Mouse (Mus musculus): ENCODE data around the gene Rcor2. TPM values are rescaled to one million over a fixed set of nuclear protein-coding genes. Genes with fewer than 3 reads are reported as not detected.

Rcor2 gene
- polyA plus RNA-seq, 1 experiment from 2014 or later, result 9.7 TPM

DNA sequence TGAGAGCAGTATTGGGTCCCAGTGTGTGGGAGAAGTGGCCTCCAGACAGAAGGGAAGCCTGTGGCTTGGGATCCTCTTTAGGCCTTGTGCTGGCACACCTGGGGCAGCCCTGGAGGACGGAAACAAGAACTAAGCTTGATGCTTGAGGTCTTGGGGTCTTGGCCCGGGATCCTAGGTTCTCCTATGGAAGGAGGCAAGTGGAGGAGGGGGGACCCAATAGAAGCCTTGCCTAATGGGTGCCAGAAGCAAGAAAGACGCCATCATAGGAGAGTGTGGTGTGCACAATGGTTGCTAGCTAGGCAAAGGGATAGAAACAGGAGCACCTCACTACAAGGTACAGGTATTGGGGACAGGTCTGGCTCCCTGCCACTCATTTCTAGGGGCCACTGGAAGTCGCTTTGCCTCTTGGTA lies 699 bp upstream of the Rcor2 start:
- no peaks in the 10 kb centered on the region for H3K27me3 ChIP-seq
- H3K4me1 ChIP-seq, result peaks cover 56% of the 10 kb centered on the region
- ATAC-seq (ENCODE audit: borderline replicate concordance, extremely low read depth, low FRiP score, low TSS enrichment), result no peak
- H3K36me3 ChIP-seq, result no peaks in the 10 kb centered on the region
- H3K4me2 ChIP-seq, result peak overlapping the region; percentile 94; the same call in 1 of the 2 replicates
- 64% methylated on average over 4 of the region's 4 CpGs for WGBS
- H3K9me3 ChIP-seq, result no peaks in the 10 kb centered on the region
- no peak overlapping the region for H3K4me3 ChIP-seq
- peak overlapping the region; percentile 91; the same call in 1 of the 2 replicates for H3K27ac ChIP-seq
- no peak overlapping the region for H3K9ac ChIP-seq

DNA sequence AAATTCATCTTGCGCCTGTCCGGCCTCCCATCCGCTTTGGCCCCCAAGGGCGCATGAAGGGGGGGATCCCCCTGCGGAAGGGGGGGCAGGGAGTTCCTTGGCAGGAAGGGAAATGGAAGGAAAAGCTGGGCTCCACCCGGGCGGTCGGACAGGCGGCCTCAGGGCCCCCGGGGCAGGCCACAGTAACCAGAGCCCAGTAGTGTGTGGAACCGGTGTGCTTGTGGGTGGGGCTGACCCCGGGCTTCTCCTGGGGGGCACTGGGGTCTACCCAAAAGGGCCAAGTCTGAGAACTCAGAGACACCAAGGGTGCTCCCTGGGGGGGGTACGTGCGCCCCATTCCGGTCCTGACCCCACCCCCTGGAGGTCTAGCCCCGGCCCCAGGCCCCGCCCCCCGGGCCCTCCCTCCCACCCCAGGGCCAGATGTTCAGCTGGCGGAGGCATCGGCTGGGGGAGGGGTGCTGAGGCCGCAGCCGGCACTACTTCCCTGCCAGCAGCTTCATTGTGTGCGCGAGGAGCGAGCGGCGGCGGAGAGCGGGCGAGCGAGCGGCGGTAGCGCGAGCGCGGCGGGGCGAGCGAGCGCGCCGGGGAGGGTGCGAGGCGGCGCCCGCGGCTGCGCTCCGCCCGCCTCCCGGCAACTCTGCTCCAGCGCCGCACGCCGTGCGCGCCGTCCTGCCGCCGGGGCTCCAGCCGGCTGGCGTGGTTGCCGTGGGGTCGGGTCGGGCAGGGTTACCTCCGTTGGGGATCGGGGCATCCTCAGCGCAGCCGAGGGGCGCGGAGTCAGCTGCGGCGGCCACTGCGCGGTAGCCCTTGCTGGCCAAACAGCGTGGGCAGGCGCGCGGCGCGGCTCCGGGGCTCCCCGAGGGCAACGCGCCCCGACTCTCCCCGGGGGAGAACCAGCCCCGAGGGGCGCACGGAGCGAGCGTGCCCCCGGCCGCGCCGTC lies 926 bp downstream of the Rcor2 start:
- under 1% methylated on average over 87 of the region's 97 CpGs for WGBS
- H3K27me3 ChIP-seq, result no peaks in the 10 kb centered on the region
- peak overlapping the region; percentile 91 for H3K27ac ChIP-seq
- H3K9ac ChIP-seq, result peak overlapping the region; percentile 76
- H3K4me3 ChIP-seq, result peak overlapping the region; percentile 75
- H3K4me1 ChIP-seq, result peaks cover 56% of the 10 kb centered on the region
- H3K36me3 ChIP-seq, result 0 out of 2 replicates have a peak, but pooled peaks cover 3% of the 10 kb centered on the region
- peak overlapping the region; percentile 94 for H3K4me2 ChIP-seq
- no peaks in the 10 kb centered on the region for H3K9me3 ChIP-seq
- ATAC-seq (ENCODE audit: borderline replicate concordance, extremely low read depth, low FRiP score, low TSS enrichment), result peak; percentile 70

DNA sequence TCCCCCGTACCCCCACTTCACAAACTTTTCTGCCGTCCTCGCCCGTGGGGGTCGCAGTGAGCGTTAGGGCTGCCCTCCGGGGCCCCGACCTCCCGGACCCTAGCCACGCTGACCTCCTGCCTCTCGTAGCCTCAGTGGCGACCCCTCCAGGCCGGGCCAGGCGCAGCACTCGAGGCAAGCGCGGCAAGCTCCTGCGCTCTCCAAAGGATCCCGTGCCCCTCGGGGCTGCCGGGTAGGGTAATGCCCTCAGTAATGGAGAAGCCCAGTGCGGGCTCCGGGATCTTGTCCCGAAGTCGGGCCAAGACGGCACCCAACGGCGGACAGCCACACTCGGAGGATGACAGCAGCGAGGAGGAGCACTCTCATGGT lies 1.6 kb downstream of the Rcor2 start:
- peaks cover 56% of the 10 kb centered on the region for H3K4me1 ChIP-seq

DNA sequence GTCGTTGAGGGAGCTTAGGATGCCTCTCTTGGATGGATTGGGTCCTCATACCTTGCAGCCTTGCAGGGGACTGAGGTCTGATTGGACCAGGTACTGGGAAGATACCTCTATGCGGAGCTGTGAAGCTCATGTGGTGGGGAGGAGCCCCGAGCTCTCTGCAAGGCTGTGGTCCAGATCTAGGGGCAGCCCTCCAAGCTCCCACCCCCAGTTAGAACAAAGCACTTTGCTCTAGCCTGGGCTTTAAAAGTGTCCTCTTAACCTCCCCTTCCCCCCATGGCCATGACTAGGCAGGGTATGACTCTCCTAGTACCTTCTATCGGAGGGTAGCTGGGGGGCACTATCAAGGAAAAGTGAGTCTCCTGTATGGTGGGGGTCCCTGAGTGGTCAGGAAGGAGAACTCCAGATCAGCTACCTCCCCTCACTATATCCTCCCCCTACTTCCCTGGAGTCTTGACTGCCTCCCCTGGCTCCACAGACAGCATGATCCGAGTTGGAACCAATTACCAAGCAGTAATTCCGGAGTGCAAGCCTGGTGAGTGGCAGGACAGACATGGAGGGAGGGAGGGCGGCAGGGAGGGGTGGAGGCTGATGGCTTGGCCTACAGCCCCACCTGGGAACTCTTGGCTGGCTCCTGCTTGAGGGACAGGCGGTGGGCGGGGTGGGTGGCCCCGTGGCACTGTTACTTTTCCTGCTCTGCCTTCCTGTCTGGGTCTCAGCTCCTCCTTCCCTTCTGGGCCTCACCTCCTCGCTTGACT lies 2.3 kb downstream of the Rcor2 start:
- ATAC-seq (ENCODE audit: borderline replicate concordance, extremely low read depth, low FRiP score, low TSS enrichment), result no peak
- Histone ChIP-seq H3K4me1 (peaks cover 51% of the 10 kb centered on the region), H3K9me3 (no peaks in the 10 kb centered on the region), H3K4me3 (peak overlapping the region; percentile 75), H3K4me2 (peak overlapping the region; percentile 94), H3K27ac (peak overlapping the region; percentile 26; the same call in 1 of the 2 replicates), H3K36me3 (peaks cover 13% of the 10 kb centered on the region), H3K9ac (peak overlapping the region; percentile 76), H3K27me3 (no peaks in the 10 kb centered on the region)
- 11% methylated on average over 11 of the region's 11 CpGs for WGBS

More for the DNA sequence above, 1.6 kb downstream of the Rcor2 start:
- peak overlapping the region; percentile 91 for H3K27ac ChIP-seq
- H3K9ac ChIP-seq, result peak overlapping the region; percentile 76
- H3K9me3 ChIP-seq, result no peaks in the 10 kb centered on the region
- H3K4me2 ChIP-seq, result peak overlapping the region; percentile 94
- H3K36me3 ChIP-seq, result peaks cover 6% of the 10 kb centered on the region
- 0% methylated on average over 30 of the region's 30 CpGs for WGBS
- peak overlapping the region; percentile 75 for H3K4me3 ChIP-seq
- peak; percentile 41 for ATAC-seq (ENCODE audit: borderline replicate concordance, extremely low read depth, low FRiP score, low TSS enrichment)
- no peaks in the 10 kb centered on the region for H3K27me3 ChIP-seq

DNA sequence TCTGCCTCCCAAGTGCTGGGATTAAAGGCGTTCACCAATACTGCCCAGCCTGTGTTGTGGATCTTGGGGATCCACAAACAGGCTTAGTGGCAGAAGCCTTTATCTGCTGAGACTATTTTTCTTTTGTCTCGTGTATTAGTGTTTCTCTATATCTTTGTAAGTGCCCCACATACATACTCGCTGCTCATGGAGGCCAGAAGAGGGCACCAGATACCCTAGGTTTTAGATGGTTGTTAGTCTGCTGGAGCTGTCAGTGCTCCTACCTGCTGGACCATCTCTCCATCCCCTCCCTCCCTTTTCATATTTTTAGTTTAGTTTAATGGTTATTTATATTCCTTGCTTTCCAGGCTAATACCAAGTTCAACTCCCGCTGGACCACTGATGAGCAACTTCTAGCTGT lies 6.4 kb downstream of the Rcor2 start:
- peaks cover 38% of the 10 kb centered on the region for H3K4me1 ChIP-seq
- no peak overlapping the region for H3K9ac ChIP-seq
- no peak overlapping the region for H3K27ac ChIP-seq
- no peak overlapping the region for H3K4me3 ChIP-seq
- no peaks in the 10 kb centered on the region for H3K9me3 ChIP-seq
- no peak overlapping the region for H3K4me2 ChIP-seq
- ATAC-seq (ENCODE audit: borderline replicate concordance, extremely low read depth, low FRiP score, low TSS enrichment), result no peak
- peaks cover 43% of the 10 kb centered on the region for H3K36me3 ChIP-seq
- no peaks in the 10 kb centered on the region for H3K27me3 ChIP-seq
- 90% methylated on average over 4 of the region's 4 CpGs for WGBS

DNA sequence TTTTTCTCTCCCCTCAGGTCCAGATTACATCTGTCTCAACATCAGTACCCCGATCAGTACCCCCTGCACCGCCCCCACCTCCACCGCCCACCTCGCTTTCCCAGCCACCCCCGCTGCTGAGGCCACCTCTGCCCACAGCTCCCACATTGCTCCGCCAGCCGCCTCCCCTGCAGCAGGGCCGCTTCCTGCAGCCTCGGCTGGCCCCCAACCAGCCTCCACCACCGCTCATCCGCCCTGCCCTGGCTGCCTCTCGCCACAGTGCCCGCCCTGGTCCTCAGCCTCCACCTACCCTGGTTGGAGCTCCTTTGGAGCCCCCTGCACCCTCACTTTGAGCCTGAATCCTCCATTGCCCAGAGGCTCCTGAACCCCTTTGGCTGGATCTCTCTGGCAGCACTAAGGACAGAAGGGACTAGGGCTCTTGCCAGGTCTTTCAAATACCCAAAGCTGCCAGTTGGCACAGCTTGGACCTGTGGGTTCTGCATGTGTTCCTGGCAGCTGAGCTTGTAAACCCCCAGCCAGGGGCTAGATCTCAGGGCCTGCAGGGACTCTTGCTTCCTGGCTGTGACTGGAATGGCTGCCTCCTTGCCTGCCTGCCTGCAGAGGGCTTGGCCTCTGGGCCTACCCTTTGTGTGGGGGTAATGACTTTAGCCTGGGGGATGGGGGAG lies 7.3 kb downstream of the Rcor2 start:
- H3K4me3 ChIP-seq, result no peak overlapping the region
- WGBS, result 71% methylated on average over 13 of the region's 13 CpGs
- H3K9me3 ChIP-seq, result no peaks in the 10 kb centered on the region
- H3K9ac ChIP-seq, result no peak overlapping the region
- no peak overlapping the region for H3K4me2 ChIP-seq
- H3K36me3 ChIP-seq, result peaks cover 48% of the 10 kb centered on the region
- no peak for ATAC-seq (ENCODE audit: borderline replicate concordance, extremely low read depth, low FRiP score, low TSS enrichment)
- peaks cover 30% of the 10 kb centered on the region for H3K4me1 ChIP-seq
- H3K27me3 ChIP-seq, result no peaks in the 10 kb centered on the region
- no peak overlapping the region for H3K27ac ChIP-seq

DNA sequence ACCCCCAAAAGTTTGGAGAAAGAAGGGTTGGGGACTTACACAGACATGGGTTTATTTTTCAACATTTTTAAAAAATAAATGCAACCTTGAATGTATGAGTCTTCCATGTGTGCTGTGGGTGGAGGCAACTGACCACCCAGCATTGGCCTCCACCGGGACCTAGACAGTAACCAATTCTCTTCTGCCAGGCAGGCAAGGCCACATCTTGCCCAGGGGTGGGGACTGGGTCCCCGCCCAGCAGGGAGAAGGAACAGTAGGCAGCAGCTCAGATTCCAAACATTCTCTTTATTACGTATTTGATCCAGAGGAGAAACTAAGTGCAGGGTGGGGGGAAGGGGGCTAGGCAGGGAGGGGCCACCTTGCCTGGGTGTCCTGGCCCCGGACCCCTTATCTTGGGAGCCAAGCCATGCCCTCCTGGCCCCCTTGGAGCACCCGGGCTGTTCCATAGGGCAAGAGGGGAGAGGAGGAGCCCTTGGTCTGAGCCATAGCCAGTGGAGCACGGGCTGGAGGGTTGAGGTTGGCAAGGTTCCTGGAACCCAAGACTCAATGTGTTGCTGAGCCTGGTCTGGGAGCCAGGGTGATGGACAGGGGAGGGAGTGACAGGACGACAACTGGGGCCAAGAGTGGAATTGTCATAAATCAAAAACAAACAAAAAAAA lies 8.1 kb downstream of the Rcor2 start:
- Histone ChIP-seq H3K4me3 (no peak overlapping the region), H3K27me3 (no peaks in the 10 kb centered on the region), H3K4me2 (no peak overlapping the region), H3K9ac (0 out of 2 replicates have a peak overlapping the region, but pooled peaks have one; percentile 7), H3K27ac (peak overlapping the region; percentile 47; the same call in 1 of the 2 replicates), H3K4me1 (peaks cover 23% of the 10 kb centered on the region), H3K36me3 (peaks cover 52% of the 10 kb centered on the region), H3K9me3 (no peaks in the 10 kb centered on the region)
- 35% methylated on average over 7 of the region's 7 CpGs for WGBS
- no peak for ATAC-seq (ENCODE audit: borderline replicate concordance, extremely low read depth, low FRiP score, low TSS enrichment)

DNA sequence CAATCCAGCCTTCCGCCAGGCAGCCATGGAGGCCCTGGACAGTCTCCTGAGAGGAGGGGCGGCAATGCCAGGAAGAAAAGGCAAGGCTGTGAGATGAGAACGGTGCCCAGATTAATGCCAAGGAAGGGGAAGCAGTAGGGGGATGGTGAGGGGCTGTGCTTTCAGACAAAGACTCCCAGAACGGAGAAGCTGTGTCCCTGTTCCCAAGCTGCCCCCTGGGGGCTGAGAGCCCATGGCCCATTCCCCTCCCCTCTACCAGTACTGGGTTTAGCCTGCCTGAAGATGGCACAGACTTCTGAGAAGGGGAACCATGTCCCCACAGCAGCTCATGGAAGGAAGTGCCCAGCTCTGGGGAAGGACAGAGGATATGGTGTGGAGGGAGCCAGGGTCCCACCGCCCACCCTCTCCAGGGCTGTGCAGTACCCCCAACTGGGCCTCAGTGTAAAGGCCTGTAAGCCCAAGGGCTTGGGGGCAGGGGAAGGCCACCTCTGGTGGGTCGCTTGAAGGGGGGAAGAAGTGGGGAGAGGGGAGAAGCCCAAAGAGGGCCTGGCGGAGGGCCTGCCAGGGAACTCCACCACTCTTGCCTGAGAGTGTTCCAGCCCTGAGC lies 9.0 kb downstream of the Rcor2 start:
- H3K9ac ChIP-seq, result no peak overlapping the region
- WGBS, result 61% methylated on average over 7 of the region's 7 CpGs
- H3K36me3 ChIP-seq, result peaks cover 58% of the 10 kb centered on the region
- no peaks in the 10 kb centered on the region for H3K9me3 ChIP-seq
- no peak overlapping the region for H3K4me2 ChIP-seq
- no peaks in the 10 kb centered on the region for H3K27me3 ChIP-seq
- 0 out of 2 replicates have a peak overlapping the region, but pooled peaks have one; percentile 27 for H3K27ac ChIP-seq
- ATAC-seq (ENCODE audit: borderline replicate concordance, extremely low read depth, low FRiP score, low TSS enrichment), result no peak
- H3K4me3 ChIP-seq, result no peak overlapping the region
- H3K4me1 ChIP-seq, result peaks cover 23% of the 10 kb centered on the region

DNA sequence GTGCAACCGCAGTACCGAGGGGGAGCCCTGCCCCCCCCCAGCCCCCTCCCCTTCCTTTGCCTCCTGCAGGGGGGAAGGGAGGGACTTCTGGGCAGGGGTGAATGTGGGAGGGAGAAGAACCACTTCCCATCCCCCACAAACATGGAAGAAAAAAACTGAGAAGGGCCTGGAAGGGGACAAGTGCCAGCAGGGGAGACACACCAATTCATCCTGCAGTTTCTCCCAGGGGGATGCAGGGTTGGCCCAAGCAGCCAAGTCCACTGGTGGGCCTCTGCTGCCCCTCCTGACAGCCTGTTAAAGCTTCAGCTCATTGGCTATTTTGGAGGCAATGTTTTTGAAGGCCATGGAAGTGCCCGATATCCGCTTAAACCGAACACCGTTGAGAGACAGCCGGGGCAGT lies 9.7 kb downstream of the Rcor2 start:
- Histone ChIP-seq H3K9ac (no peak overlapping the region), H3K4me3 (no peak overlapping the region), H3K27ac (no peak overlapping the region), H3K36me3 (peaks cover 62% of the 10 kb centered on the region), H3K27me3 (no peaks in the 10 kb centered on the region), H3K4me1 (peaks cover 23% of the 10 kb centered on the region), H3K9me3 (no peaks in the 10 kb centered on the region), H3K4me2 (no peak overlapping the region)
- no peak for ATAC-seq (ENCODE audit: borderline replicate concordance, extremely low read depth, low FRiP score, low TSS enrichment)
- 64% methylated on average over 7 of the region's 7 CpGs for WGBS

DNA sequence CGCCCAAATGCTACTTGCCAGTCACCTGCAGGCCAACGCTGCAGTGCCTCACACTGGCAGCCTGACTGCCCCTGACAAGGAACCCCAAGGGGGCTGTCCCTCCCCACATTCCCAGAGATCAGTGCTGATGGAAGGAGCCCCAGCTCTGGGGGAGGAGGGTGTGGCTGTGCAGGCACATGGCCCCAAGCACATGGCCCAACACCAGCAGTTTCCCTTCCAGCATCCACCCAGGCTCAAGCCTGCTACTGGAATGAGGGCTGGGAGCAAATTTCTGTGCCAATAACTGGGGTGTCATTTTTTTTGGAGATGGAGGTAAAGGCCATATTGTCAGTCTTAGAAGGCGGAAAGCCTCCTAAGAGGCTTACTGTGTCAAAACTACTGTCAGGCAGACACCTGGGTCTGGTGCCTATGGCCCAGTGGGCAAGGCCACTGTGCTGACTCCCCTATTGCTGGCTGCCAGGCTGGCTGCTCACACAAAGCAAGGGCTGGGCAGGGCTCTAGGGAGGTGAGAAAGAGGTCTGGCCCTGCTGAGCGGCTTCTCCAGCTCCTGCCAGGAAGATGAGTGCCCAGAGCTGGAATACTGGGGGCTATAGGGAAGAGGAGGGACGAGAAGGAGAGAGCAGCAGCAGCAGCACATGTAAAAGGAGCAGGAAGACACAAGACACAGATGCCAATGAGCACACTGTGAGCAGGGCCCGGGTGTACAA lies 11.2 kb downstream of the Rcor2 start:
- H3K4me3 ChIP-seq, result no peak overlapping the region
- peaks cover 75% of the 10 kb centered on the region for H3K36me3 ChIP-seq
- H3K4me1 ChIP-seq, result peaks cover 23% of the 10 kb centered on the region
- no peaks in the 10 kb centered on the region for H3K9me3 ChIP-seq
- 83% methylated on average over 6 of the region's 6 CpGs for WGBS
- no peak overlapping the region for H3K27ac ChIP-seq
- H3K9ac ChIP-seq, result no peak overlapping the region
- no peaks in the 10 kb centered on the region for H3K27me3 ChIP-seq
- H3K4me2 ChIP-seq, result no peak overlapping the region
- ATAC-seq (ENCODE audit: borderline replicate concordance, extremely low read depth, low FRiP score, low TSS enrichment), result no peak
